Mouse (Mus musculus): ENCODE measurements at regions not wholly inside any gene's neighbourhood (a gene's known extent, or its start where the extent isn't known, plus 50 kb on each side); places are given as distances from the start of the nearest gene placed in this dataset.

GRCm38 (mm10) chr12:110206271-110206670, 72.6 kb upstream of the Dio3 start:
- ATAC-seq = no peak

GRCm38 (mm10) chr12:110206812-110207211, 72.1 kb upstream of the Dio3 start:
- no peaks in the 10 kb centered on the region for H3K9me3 ChIP-seq (ENCODE audit: low read length)
- WGBS = 25% methylated on average over 6 of the region's 6 CpGs
- H3K27ac ChIP-seq (ENCODE audit: low read depth, low read length) = no peak overlapping the region
- H3K27me3 ChIP-seq (ENCODE audit: insufficient read depth, low read length) = no peaks in the 10 kb centered on the region
- no peak overlapping the region for H3K4me3 ChIP-seq (ENCODE audit: low read depth, low read length)
- no peak overlapping the region for H3K9ac ChIP-seq
- H3K4me2 ChIP-seq (ENCODE audit: low read depth) = no peak overlapping the region
- H3K36me3 ChIP-seq (ENCODE audit: insufficient read depth) = no peaks in the 10 kb centered on the region
- ATAC-seq = no peak
- TF ChIP-seq CTCF (IDR thresholded peaks at IDR 0.05; ENCODE audit: low read depth) = no peak
- DNase-seq = no peak
- H3K4me1 ChIP-seq (ENCODE audit: insufficient read depth) = no peaks in the 10 kb centered on the region

More at GRCm38 (mm10) chr12:110206271-110206670, 72.6 kb upstream of the Dio3 start:
- Histone ChIP-seq H3K36me3 (ENCODE audit: insufficient read depth) (no peaks in the 10 kb centered on the region), H3K4me2 (ENCODE audit: low read depth) (no peak overlapping the region), H3K4me3 (ENCODE audit: low read depth, low read length) (no peak overlapping the region), H3K9ac (no peak overlapping the region), H3K27ac (ENCODE audit: low read depth, low read length) (no peak overlapping the region), H3K9me3 (ENCODE audit: low read length) (no peaks in the 10 kb centered on the region), H3K27me3 (ENCODE audit: insufficient read depth, low read length) (no peaks in the 10 kb centered on the region), H3K4me1 (ENCODE audit: insufficient read depth) (no peaks in the 10 kb centered on the region)
- WGBS = 67% methylated on average over 5 of the region's 5 CpGs
- DNase-seq = no peak
- no peak for TF ChIP-seq CTCF (IDR thresholded peaks at IDR 0.05; ENCODE audit: low read depth)

GRCm38 (mm10) chr12:110207246-110207852, 71.5 kb upstream of the Dio3 start:
- no peak overlapping the region for H3K4me2 ChIP-seq (ENCODE audit: low read depth)
- H3K9ac ChIP-seq = no peak overlapping the region
- ATAC-seq = no peak
- H3K36me3 ChIP-seq (ENCODE audit: insufficient read depth) = no peaks in the 10 kb centered on the region
- WGBS = 34% methylated on average over 9 of the region's 9 CpGs
- H3K4me3 ChIP-seq (ENCODE audit: low read depth, low read length) = no peak overlapping the region
- no peak overlapping the region for H3K27ac ChIP-seq (ENCODE audit: low read depth, low read length)
- no peaks in the 10 kb centered on the region for H3K9me3 ChIP-seq (ENCODE audit: low read length)
- no peaks in the 10 kb centered on the region for H3K4me1 ChIP-seq (ENCODE audit: insufficient read depth)
- DNase-seq = no peak
- TF ChIP-seq CTCF (IDR thresholded peaks at IDR 0.05; ENCODE audit: low read depth) = no peak
- H3K27me3 ChIP-seq (ENCODE audit: insufficient read depth, low read length) = no peaks in the 10 kb centered on the region

GRCm38 (mm10) chr12:110212716-110213115, 66.2 kb upstream of the Dio3 start:
- no peak for TF ChIP-seq CTCF (IDR thresholded peaks at IDR 0.05; ENCODE audit: low read depth)
- Histone ChIP-seq H3K4me1 (ENCODE audit: insufficient read depth) (no peaks in the 10 kb centered on the region), H3K4me3 (ENCODE audit: low read depth, low read length) (no peak overlapping the region), H3K9ac (no peak overlapping the region), H3K4me2 (ENCODE audit: low read depth) (no peak overlapping the region), H3K36me3 (ENCODE audit: insufficient read depth) (no peaks in the 10 kb centered on the region), H3K27me3 (ENCODE audit: insufficient read depth, low read length) (no peaks in the 10 kb centered on the region), H3K27ac (ENCODE audit: low read depth, low read length) (no peak overlapping the region), H3K9me3 (ENCODE audit: low read length) (no peaks in the 10 kb centered on the region)
- ATAC-seq = no peak
- 73% methylated on average over 4 of the region's 4 CpGs for WGBS
- no peak for DNase-seq

- no peak for ATAC-seq
These were observed 64.0 kb upstream of the Dio3 start for GRCm38 (mm10) chr12:110214833-110215232.

GRCm38 (mm10) chr12:110215311-110215710, 63.6 kb upstream of the Dio3 start:
- no peak overlapping the region for H3K4me2 ChIP-seq (ENCODE audit: low read depth)
- no peak for DNase-seq
- no peak overlapping the region for H3K4me3 ChIP-seq (ENCODE audit: low read depth, low read length)
- H3K9ac ChIP-seq = no peak overlapping the region
- H3K27me3 ChIP-seq (ENCODE audit: insufficient read depth, low read length) = no peaks in the 10 kb centered on the region
- H3K36me3 ChIP-seq (ENCODE audit: insufficient read depth) = no peaks in the 10 kb centered on the region
- no peak overlapping the region for H3K27ac ChIP-seq (ENCODE audit: low read depth, low read length)
- WGBS = 79% methylated on average over 6 of the region's 6 CpGs
- TF ChIP-seq CTCF (IDR thresholded peaks at IDR 0.05; ENCODE audit: low read depth) = no peak
- ATAC-seq = no peak
- H3K4me1 ChIP-seq (ENCODE audit: insufficient read depth) = no peaks in the 10 kb centered on the region
- H3K9me3 ChIP-seq (ENCODE audit: low read length) = no peaks in the 10 kb centered on the region

More at GRCm38 (mm10) chr12:110214833-110215232, 64.0 kb upstream of the Dio3 start:
- 55% methylated on average over 8 of the region's 8 CpGs for WGBS
- Histone ChIP-seq H3K4me3 (ENCODE audit: low read depth, low read length) (no peak overlapping the region), H3K27me3 (ENCODE audit: insufficient read depth, low read length) (no peaks in the 10 kb centered on the region), H3K27ac (ENCODE audit: low read depth, low read length) (no peak overlapping the region), H3K4me2 (ENCODE audit: low read depth) (no peak overlapping the region), H3K9me3 (ENCODE audit: low read length) (no peaks in the 10 kb centered on the region), H3K36me3 (ENCODE audit: insufficient read depth) (no peaks in the 10 kb centered on the region), H3K9ac (no peak overlapping the region), H3K4me1 (ENCODE audit: insufficient read depth) (no peaks in the 10 kb centered on the region)
- no peak for TF ChIP-seq CTCF (IDR thresholded peaks at IDR 0.05; ENCODE audit: low read depth)
- DNase-seq = no peak

GRCm38 (mm10) chr12:110219750-110220149, 59.1 kb upstream of the Dio3 start:
- no peak for TF ChIP-seq CTCF (IDR thresholded peaks at IDR 0.05; ENCODE audit: low read depth)
- H3K4me3 ChIP-seq (ENCODE audit: low read depth, low read length) = no peak overlapping the region
- H3K9ac ChIP-seq = no peak overlapping the region
- 84% methylated on average over 8 of the region's 8 CpGs for WGBS
- no peak overlapping the region for H3K27ac ChIP-seq (ENCODE audit: low read depth, low read length)
- no peaks in the 10 kb centered on the region for H3K36me3 ChIP-seq (ENCODE audit: insufficient read depth)
- no peak overlapping the region for H3K4me2 ChIP-seq (ENCODE audit: low read depth)
- DNase-seq = no peak
- ATAC-seq = no peak
- H3K27me3 ChIP-seq (ENCODE audit: insufficient read depth, low read length) = no peaks in the 10 kb centered on the region
- no peaks in the 10 kb centered on the region for H3K4me1 ChIP-seq (ENCODE audit: insufficient read depth)
- H3K9me3 ChIP-seq (ENCODE audit: low read length) = no peaks in the 10 kb centered on the region
